Mouse (Mus musculus) hindbrain, embryonic 13.5 days (tissue): ENCODE data around the gene Dnase1l2. TPM values are rescaled to one million over a fixed set of nuclear protein-coding genes. Genes with fewer than 3 reads are reported as not detected.
A peak's percentile ranks its signal among the peaks of the same experiment; 100 is the strongest.

ENCODE experiments used
- ATAC-seq: fragments of 200-750 bp; cut with Nextera tagmentation; 2 replicates; pipeline ENCODE4 v1.8.0; 2017; ENCODE audit warnings: moderate TSS enrichment; ENCODE audit not compliant: low FRiP score
- H3K27ac ChIP-seq: fragments of 300-500 bp; sonication (generic); 2 replicates; pipeline ENCODE4 v1.5.1; 2015; ENCODE audit warnings: inconsistent platforms, mild to moderate bottlenecking, moderate library complexity
- H3K27me3 ChIP-seq: fragments of 300-500 bp; sonication (generic); 2 replicates; pipeline ENCODE4 v1.6.1; 2015; ENCODE audit warnings: mild to moderate bottlenecking, inconsistent platforms
- H3K36me3 ChIP-seq: fragments of 300-500 bp; sonication (generic); 2 replicates; pipeline ENCODE4 v1.6.1; 2015; ENCODE audit warnings: mild to moderate bottlenecking, inconsistent platforms
- H3K4me1 ChIP-seq: fragments of 300-500 bp; sonication (generic); replicated peaks from 2 replicates; pipeline ENCODE4 v1.6.1; 2015; ENCODE audit warnings: inconsistent platforms
- H3K4me2 ChIP-seq: fragments of 300-500 bp; sonication (generic); 2 replicates; pipeline ENCODE4 v1.6.1; 2015; ENCODE audit warnings: inconsistent platforms, mild to moderate bottlenecking, moderate library complexity
- H3K4me3 ChIP-seq: fragments of 300-500 bp; sonication (generic); 2 replicates; pipeline ENCODE4 v1.5.1; 2015; ENCODE audit warnings: mild to moderate bottlenecking, inconsistent platforms
- H3K9ac ChIP-seq: fragments of 300-500 bp; sonication (generic); 2 replicates; pipeline ENCODE4 v1.6.1; 2015; ENCODE audit warnings: mild to moderate bottlenecking, inconsistent platforms
- H3K9me3 ChIP-seq: fragments of 300-500 bp; sonication (generic); 2 replicates; pipeline ENCODE4 v1.6.1; 2016; ENCODE audit warnings: inconsistent platforms
- WGBS: fragments of 180-500 bp; shearing (Covaris S2); methylation state at CpG from one replicate; pipeline ENCODE4 v1.1.7; 2015; 5-methylcytosine and 5-hydroxymethylcytosine counted together
- polyA plus RNA-seq: library from polyadenylated mRNA; unstranded; fragments of >200 nt; fragmentation: Nextera tagmentation; extraction: Ambion mirVana; gene quantifications from 2 replicates; pipeline ENCODE4 v1.2.1, GENCODE M21; 2015

Gene Dnase1l2
- polyA plus RNA-seq, 1 experiment from 2014 or later = 6.0 TPM

DNA sequence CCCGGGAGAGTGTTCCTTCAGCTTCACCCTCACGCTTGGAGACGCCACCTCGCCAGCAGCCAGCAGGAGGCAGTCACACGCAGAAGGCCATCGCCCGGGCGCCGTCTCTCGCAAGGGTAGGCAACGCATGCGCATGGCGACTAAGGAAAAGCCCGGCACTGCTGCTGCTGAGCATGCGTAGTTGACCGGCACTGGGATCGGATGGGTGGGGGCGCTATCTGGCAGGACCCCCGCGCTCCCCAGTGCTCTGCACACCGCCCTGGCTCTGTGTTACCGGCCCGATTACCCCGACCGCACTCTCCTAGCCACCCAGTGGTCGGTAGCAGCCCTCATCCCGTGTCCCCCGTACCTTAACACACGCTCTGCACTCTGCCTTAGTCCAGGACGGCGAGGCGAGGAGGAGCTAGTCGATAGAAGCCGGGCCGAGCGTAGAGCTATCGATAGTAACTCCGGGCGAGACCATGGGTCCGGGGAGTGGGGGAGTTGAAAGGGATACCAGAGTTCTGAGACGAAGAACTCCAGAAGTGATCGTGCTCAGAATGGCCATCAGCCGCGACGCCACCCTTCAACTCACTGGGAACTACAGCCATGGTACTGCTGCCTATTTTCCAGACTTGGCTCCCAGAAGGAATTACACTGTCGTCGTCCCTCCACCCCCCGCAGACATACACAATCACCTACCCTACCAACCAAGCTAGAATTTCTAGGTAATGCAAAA lies 35.9 kb upstream of the Dnase1l2 start, which contains the start of gene Mlst8:
Mlst8 (minus strand) TSS at position 416 of the 718 bp plus-strand sequence.
- H3K4me1 ChIP-seq = peaks cover 32% of the 10 kb centered on the region
- H3K4me3 ChIP-seq = peak within 1 kb of the TSS; percentile 74
- H3K27ac ChIP-seq = peak within 1 kb of the TSS; percentile 98
- under 1% methylated on average over 48 of the region's 48 CpGs for WGBS
- no peaks in the 10 kb centered on the region for H3K27me3 ChIP-seq
- H3K4me2 ChIP-seq = peak within 1 kb of the TSS; percentile 73
- H3K36me3 ChIP-seq = peaks cover 35% of the 10 kb centered on the region
- ATAC-seq = peak; percentile 93
- H3K9me3 ChIP-seq = no peaks in the 10 kb centered on the region
- peak within 1 kb of the TSS; percentile 86 for H3K9ac ChIP-seq

DNA sequence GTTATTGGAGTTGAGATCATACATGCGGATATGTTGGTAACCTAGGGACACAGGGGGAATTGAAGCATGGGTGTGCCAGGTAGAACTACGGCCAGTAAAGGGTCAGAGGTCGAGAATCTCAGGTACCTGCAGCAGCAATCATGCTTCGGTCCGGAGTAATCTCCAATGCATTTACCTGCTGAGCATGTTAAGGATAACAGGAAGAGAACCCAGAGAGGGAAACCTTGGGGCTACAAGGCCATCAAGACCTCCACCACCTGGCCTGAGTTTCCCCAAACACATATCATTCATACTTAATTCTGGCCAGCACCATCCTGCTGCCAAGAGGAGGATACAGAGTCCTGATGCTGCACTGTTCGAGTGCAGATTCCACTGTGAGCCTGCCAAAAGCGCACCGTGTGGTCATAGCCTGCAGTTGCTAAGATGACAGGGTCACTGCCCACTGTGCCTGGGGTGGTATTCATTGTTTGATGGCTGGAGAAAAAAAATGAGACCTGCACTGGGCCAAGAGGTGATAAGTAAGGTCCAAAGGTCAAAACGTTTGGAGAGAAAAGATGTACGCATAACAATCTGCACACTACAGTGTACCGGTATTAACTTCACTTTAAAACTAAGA lies 35.2 kb upstream of the Dnase1l2 start:
- peaks cover 38% of the 10 kb centered on the region for H3K4me1 ChIP-seq
- peak overlapping the region; percentile 74 for H3K4me3 ChIP-seq
- peak overlapping the region; percentile 86 for H3K9ac ChIP-seq
- peaks cover 39% of the 10 kb centered on the region for H3K36me3 ChIP-seq
- H3K27ac ChIP-seq = peak overlapping the region; percentile 98
- ATAC-seq = peak; percentile 12; the same call in 1 of the 2 replicates
- H3K9me3 ChIP-seq = no peaks in the 10 kb centered on the region
- no peaks in the 10 kb centered on the region for H3K27me3 ChIP-seq
- H3K4me2 ChIP-seq = peak overlapping the region; percentile 73
- 54% methylated on average over 11 of the region's 11 CpGs for WGBS

DNA sequence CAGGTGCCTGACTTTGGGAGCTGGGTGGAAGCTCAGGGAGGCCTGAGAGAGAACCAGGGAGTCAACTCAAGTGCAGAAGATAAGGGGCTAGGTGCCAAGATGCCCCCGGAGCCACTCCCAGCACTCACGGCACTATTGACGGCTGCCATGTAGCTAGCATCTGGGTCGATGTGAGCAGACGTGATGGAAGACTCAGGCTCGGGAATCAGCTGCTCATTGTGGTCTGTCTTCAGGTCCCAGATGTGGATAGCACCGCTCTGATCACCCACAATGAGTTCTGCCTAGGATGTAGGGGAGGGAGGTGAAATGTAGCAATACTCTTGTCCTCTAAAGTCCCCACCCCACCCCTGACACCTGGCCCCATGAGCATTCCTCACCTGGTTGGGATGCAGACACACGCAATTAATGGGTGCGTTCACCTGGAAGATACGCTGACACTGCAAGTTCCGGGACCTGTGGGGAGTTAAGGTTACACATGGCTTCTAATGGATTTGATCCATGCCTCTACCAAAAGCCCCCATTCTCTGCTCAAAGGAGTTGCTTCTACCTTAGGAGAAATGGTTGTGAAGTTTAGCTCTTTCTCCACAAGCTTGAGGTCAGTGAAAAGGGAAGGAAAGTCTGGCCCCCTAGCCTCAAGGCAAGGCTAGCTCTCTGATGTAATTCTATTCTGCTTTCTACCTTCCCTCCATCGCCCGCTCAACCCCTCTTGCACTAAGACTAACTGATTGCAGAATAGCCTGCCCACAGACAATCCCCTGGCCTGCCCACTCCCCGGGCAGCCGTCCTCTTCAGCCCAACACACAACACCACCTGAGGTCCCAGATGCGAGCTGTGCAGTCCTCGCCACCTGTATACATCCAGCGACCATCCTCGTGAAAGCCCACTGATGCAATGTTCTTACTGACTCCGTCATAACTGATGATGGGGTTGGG lies 34.4 kb upstream of the Dnase1l2 start:
- 93% methylated on average over 20 of the region's 20 CpGs for WGBS
- Histone ChIP-seq H3K36me3 (peaks cover 39% of the 10 kb centered on the region), H3K27ac (no peak overlapping the region), H3K9me3 (no peaks in the 10 kb centered on the region), H3K4me2 (peak overlapping the region; percentile 73), H3K4me3 (0 out of 2 replicates have a peak overlapping the region, but pooled peaks have one; percentile 74), H3K9ac (peak overlapping the region; percentile 86), H3K4me1 (peaks cover 46% of the 10 kb centered on the region), H3K27me3 (no peaks in the 10 kb centered on the region)
- no peak for ATAC-seq

DNA sequence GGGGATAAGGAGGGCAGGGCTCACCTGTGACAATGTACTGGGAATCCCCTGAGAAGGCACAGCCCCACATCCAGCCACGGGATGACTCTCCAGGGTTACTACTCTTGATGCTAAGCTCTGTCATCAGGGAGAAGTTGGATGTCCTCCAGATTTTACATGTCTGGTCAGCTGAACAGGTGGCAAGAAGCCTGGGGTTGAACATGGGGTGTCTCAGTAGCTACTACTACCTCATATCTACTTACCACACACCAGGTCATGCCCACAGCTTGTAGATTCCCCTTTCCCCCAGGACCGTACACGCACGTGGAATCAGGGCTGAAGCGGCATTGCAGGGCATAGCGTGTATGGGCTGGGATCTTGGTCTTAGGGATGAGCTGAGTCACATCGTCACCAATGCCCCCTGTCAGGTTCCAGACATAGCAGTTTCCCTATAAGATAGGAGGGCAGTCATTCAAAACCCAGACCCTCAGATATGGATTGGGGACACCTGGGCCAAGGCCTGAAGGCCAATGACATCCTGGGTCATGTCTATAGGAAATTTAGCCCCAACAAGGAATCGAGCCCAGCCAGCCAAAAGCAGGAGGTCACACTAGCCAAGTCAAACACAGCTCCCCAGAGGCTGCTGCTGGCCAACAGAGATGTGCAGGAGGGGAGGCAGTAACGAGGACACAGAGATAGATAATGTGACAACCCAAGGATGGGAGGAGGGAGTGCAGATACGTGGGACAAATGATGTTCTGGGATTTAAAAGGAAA lies 33.3 kb upstream of the Dnase1l2 start:
- Histone ChIP-seq H3K36me3 (peaks cover 39% of the 10 kb centered on the region), H3K4me3 (no peak overlapping the region), H3K4me2 (no peak overlapping the region), H3K27me3 (no peaks in the 10 kb centered on the region), H3K9ac (0 out of 2 replicates have a peak overlapping the region, but pooled peaks have one; percentile 19), H3K9me3 (no peaks in the 10 kb centered on the region), H3K27ac (no peak overlapping the region), H3K4me1 (peaks cover 57% of the 10 kb centered on the region)
- ATAC-seq = no peak
- 90% methylated on average over 10 of the region's 10 CpGs for WGBS

DNA sequence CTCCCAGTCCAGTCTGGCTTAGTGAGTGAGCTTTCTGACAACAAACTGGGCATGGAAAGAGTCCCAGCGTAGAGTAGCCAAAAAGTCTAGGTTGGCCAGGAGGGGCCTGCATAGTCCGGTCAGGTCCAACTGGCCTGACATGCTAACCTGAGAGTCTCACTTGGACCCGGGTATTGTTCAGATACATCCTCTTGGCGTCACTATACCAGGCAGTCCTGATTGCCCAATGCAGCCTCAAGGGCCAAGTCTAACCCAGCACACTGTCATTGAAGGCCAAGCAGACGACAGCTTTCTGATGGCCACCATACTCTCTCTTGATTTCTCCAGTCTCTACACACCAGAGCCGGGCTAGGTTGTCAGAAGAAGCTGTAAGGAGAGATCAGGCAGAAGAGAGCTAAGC lies 32.7 kb upstream of the Dnase1l2 start:
- Histone ChIP-seq H3K27me3 (no peaks in the 10 kb centered on the region), H3K4me1 (peaks cover 63% of the 10 kb centered on the region), H3K27ac (no peak overlapping the region), H3K4me3 (no peak overlapping the region), H3K36me3 (peaks cover 39% of the 10 kb centered on the region), H3K9ac (no peak overlapping the region), H3K4me2 (no peak overlapping the region), H3K9me3 (no peaks in the 10 kb centered on the region)
- 91% methylated on average over 6 of the region's 6 CpGs for WGBS
- no peak for ATAC-seq

DNA sequence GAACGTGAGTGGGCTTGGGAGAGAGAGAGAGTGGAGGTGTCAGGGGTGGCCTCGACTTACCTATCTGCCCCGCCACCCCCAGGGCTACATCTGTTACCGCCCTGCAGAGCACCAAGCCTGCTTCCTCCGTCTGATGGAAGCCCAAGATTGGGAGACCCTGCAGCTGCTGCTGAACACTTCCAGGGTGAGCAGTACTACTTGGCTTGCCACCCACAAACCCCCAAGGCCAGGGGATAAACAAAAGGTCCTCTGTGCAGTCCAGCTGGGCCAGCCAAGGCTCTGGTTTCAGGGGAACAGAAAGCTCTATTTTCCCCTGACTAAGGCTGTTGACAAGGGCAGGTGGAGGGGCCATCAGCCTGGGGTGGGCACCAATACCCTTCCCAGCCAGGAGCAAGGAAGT lies 31.7 kb upstream of the Dnase1l2 start:
- H3K36me3 ChIP-seq = peaks cover 39% of the 10 kb centered on the region
- 88% methylated on average over 5 of the region's 5 CpGs for WGBS
- ATAC-seq = no peak

DNA sequence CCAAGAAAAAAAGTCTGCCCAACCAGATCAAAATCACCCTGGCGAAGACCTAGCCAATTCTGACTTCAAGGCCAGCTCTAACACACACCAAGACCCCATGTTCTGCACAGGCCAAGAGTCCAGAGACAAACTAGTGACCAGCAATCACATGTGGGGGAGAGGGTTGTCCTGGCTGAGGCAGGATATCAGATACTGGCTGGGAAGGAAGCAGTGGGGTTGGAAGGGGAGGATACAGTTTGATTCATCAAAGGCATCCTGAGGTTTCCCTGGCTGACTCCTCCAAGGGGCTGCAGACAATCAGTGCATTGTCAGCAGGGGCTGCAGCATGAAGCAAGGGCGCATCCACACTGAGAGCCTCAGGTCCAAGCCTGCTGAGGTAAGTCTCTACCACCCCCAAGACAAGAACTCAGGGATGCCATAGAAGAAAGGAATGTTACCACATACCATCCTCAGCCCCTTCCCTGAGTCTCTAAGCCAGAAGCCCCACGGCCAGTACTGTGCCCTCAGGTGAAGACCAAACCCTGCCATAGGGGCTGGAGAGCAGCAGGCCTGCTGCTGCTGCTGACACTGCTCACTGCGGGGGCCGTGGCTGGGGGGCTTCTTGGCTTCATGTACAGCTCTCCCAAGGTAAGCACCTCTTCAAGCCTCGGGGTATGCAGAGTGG lies 30.8 kb upstream of the Dnase1l2 start, which contains the start of gene Bricd5:
Bricd5 (plus strand) TSS at position 273 of the 664 bp plus-strand sequence.
- Histone ChIP-seq H3K36me3 (peaks cover 39% of the 10 kb centered on the region), H3K9ac (peak within 1 kb of the TSS; percentile 96), H3K4me2 (peak within 1 kb of the TSS; percentile 100), H3K4me3 (no peak within 1 kb of the TSS), H3K9me3 (no peaks in the 10 kb centered on the region), H3K4me1 (peaks cover 54% of the 10 kb centered on the region), H3K27me3 (no peaks in the 10 kb centered on the region), H3K27ac (no peak within 1 kb of the TSS)
- ATAC-seq = no peak
- WGBS = 79% methylated on average over 6 of the region's 6 CpGs

More for the DNA sequence above, 31.7 kb upstream of the Dnase1l2 start:
- H3K4me1 ChIP-seq = peaks cover 56% of the 10 kb centered on the region
- H3K9ac ChIP-seq = 0 out of 2 replicates have a peak overlapping the region, but pooled peaks have one; percentile 19
- no peaks in the 10 kb centered on the region for H3K27me3 ChIP-seq
- no peak overlapping the region for H3K27ac ChIP-seq
- H3K4me3 ChIP-seq = no peak overlapping the region
- H3K9me3 ChIP-seq = no peaks in the 10 kb centered on the region
- H3K4me2 ChIP-seq = no peak overlapping the region

DNA sequence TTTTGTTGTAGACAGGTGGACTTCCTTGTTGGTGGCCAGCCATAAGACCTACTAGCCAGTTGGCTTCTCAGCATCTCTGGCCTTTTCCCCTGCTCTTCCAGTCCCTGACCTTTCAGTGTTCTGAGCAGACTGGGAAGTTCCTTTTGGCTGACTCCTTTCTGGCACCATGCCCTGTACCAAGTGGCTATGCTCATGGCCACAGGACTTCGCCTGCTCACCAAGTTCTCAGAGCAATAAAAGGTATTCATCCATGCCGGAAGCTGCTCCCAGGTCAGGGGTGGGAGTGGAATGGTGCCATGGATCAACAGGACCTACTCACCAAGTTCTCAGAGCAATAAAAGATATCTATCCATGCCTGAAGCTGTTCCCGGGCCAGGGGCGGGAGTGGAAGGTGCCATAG lies 29.6 kb upstream of the Dnase1l2 start:
- Histone ChIP-seq H3K4me3 (peak overlapping the region; percentile 79), H3K9ac (peak overlapping the region; percentile 96; the same call in 1 of the 2 replicates)

DNA sequence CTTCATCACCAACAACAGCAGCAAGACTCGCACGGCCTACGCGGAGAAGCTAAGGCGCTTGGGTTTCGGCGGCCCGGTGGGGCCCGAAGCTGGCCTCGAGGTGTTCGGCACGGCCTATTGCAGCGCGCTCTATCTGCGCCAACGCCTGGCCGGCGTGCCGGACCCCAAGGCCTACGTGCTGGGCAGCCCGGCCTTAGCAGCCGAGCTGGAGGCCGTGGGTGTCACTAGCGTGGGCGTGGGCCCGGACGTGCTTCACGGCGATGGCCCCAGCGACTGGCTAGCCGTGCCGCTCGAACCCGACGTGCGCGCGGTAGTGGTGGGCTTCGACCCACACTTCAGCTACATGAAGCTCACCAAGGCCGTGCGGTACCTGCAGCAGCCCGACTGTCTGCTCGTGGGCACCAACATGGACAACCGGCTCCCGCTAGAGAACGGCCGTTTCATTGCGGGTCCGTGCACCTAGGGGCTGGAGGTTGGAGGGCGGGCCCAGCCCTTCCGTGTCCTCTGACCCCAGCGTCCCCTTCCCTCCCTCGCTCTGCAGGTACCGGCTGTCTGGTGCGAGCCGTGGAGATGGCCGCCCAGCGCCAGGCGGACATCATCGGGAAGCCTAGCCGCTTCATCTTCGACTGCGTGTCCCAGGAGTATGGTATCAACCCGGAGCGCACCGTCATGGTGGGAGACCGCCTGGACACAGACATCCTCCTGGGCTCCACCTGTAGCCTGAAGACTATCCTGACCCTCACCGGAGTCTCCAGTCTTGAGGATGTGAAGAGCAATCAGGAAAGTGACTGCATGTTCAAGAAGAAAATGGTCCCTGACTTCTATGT lies 28.0 kb upstream of the Dnase1l2 start:
- peaks cover 40% of the 10 kb centered on the region for H3K4me1 ChIP-seq
- no peaks in the 10 kb centered on the region for H3K27me3 ChIP-seq
- peaks cover 25% of the 10 kb centered on the region for H3K36me3 ChIP-seq
- H3K27ac ChIP-seq = peak overlapping the region; percentile 92
- H3K9me3 ChIP-seq = no peaks in the 10 kb centered on the region
- under 1% methylated on average over 67 of the region's 68 CpGs for WGBS
- H3K9ac ChIP-seq = peak overlapping the region; percentile 96
- peak overlapping the region; percentile 79 for H3K4me3 ChIP-seq
- ATAC-seq = peak; percentile 33
- H3K4me2 ChIP-seq = peak overlapping the region; percentile 100

More for the DNA sequence above, 29.6 kb upstream of the Dnase1l2 start:
- Histone ChIP-seq H3K4me1 (peaks cover 44% of the 10 kb centered on the region), H3K36me3 (peaks cover 39% of the 10 kb centered on the region), H3K9me3 (no peaks in the 10 kb centered on the region), H3K4me2 (peak overlapping the region; percentile 100), H3K27me3 (no peaks in the 10 kb centered on the region), H3K27ac (no peak overlapping the region)
- 87% methylated on average over 4 of the region's 4 CpGs for WGBS
- ATAC-seq = no peak

DNA sequence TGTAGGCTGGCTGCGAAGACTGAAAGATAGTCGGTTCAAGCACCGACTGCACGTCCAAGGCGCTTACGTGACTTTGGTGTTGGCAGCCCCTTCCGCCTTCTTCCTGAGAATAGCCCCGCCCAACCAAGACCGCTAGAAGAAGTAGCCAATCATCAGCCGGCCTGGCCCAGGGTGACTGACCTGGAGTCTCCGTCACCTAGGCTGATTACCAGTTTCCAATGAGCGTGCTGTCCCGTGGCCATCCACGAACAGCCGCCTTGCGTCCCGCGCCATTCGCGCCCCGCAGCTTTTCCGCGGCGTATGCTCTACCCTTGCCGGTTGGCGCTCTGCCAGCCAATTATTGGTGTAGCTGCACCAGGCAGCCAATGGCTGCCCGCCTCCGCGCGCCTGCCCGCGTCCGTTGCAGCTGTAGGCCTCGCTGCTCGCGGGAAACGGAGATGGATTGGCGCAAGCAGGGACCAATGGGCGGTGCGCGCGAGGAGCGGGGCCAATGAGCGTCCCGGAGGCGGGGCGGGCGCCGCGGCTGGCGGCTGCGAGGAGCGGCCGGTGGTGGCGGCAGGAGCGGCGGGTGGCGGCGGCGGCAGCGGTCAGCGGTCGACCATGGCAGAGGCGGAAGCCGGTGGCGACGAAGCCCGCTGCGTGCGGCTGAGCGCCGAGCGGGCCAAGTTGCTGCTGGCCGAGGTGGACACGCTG lies 27.2 kb upstream of the Dnase1l2 start, which contains the start of the genes E4f1 and Pgp:
E4f1 (minus strand) TSS at position 404 of the 693 bp plus-strand sequence.
Pgp (plus strand) TSS at position 483 of the 693 bp plus-strand sequence.
- WGBS = under 1% methylated on average over 66 of the region's 75 CpGs
- Histone ChIP-seq H3K4me2 (peak within 1 kb of the TSS; percentile 100), H3K27me3 (no peaks in the 10 kb centered on the region), H3K27ac (peak within 1 kb of the TSS; percentile 92), H3K36me3 (peaks cover 16% of the 10 kb centered on the region), H3K4me1 (peaks cover 40% of the 10 kb centered on the region), H3K4me3 (peak within 1 kb of the TSS; percentile 79), H3K9ac (peak within 1 kb of the TSS; percentile 96), H3K9me3 (no peaks in the 10 kb centered on the region)
- ATAC-seq = peak; percentile 96
